Mouse (Mus musculus) liver, embryonic 14.5 days (tissue): ENCODE measurements at regions not wholly inside any gene's neighbourhood (a gene's known extent, or its start where the extent isn't known, plus 50 kb on each side); places are given as distances from the start of the nearest gene placed in this dataset.

Experiments used
- CTCF ChIP-seq: IDR thresholded peaks from 2 replicates; pipeline ENCODE4 v1.5.1; 2016; ENCODE audit warnings: antibody characterized with exemption, low read depth, control low read depth
- EP300 ChIP-seq: IDR thresholded peaks from 2 replicates; pipeline ENCODE4 v1.6.1; 2016; ENCODE audit warnings: antibody characterized with exemption, low read depth

DNA sequence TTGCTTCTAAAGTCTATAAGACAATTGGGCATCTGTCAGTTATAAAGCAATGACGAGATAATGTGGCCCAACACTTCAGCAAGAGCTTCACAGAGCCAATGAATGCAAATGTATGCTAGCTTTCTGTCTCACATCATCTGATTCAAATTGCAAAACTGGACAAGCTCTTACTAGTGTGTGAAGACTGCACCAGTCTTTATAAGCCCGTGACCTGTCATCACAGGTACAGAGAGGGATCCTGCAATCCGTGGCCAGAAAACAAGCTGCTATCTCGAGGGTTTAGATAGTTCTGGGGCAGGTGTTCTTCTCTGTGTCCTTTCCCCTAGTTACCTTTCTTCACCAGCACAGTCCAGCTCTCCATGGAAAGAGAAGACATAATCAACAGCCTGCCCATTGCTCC lies 584.8 kb downstream of the Nfib start:
- TF ChIP-seq CTCF (no peak), EP300 (no peak)
